Mouse (Mus musculus): ENCODE results near the gene Lrrc61. TPM values are rescaled to one million over a fixed set of nuclear protein-coding genes. Genes with fewer than 3 reads are reported as not detected.

The Lrrc61 gene
- polyA plus RNA-seq, 1 experiment, result 22.7 TPM

GRCm38 (mm10) chr6:48566312-48566711, 11.7 kb downstream of the Lrrc61 start:
- Histone ChIP-seq H3K27ac (ENCODE audit: insufficient read depth, low read length) (no peak overlapping the region), H3K4me1 (ENCODE audit: control insufficient read depth, insufficient read depth, low read length) (no peaks in the 10 kb centered on the region; the same call in 1 of the 2 replicates), H3K4me3 (ENCODE audit: insufficient read depth, low read length) (no peak overlapping the region)
- no peak for TF ChIP-seq CTCF (IDR thresholded peaks at IDR 0.05; ENCODE audit: extremely low read depth, insufficient read depth, low read length)
- no peak for TF ChIP-seq POLR2A (IDR thresholded peaks at IDR 0.05; ENCODE audit: extremely low read depth, insufficient read depth, low read length)

- TF ChIP-seq CTCF (IDR thresholded peaks at IDR 0.05; ENCODE audit: extremely low read depth, insufficient read depth, low read length) (no peak), POLR2A (IDR thresholded peaks at IDR 0.05; ENCODE audit: extremely low read depth, insufficient read depth, low read length) (no peak)
- Histone ChIP-seq H3K27ac (ENCODE audit: insufficient read depth, low read length) (no peak overlapping the region), H3K4me1 (ENCODE audit: control insufficient read depth, insufficient read depth, low read length) (no peaks in the 10 kb centered on the region; the same call in 1 of the 2 replicates), H3K4me3 (ENCODE audit: insufficient read depth, low read length) (no peak overlapping the region)
Measured at GRCm38 (mm10) chr6:48568036-48568984, 13.7 kb downstream of the Lrrc61 start.

GRCm38 (mm10) chr6:48569065-48569807, 14.6 kb downstream of the Lrrc61 start:
- H3K4me1 ChIP-seq (ENCODE audit: control insufficient read depth, insufficient read depth, low read length), result no peaks in the 10 kb centered on the region; the same call in 1 of the 2 replicates

GRCm38 (mm10) chr6:48572014-48572413, 17.4 kb downstream of the Lrrc61 start:
- no peaks in the 10 kb centered on the region for H3K4me1 ChIP-seq (ENCODE audit: control insufficient read depth, insufficient read depth, low read length)
- no peak overlapping the region for H3K4me3 ChIP-seq (ENCODE audit: insufficient read depth, low read length)
- TF ChIP-seq POLR2A (IDR thresholded peaks at IDR 0.05; ENCODE audit: extremely low read depth, insufficient read depth, low read length) (no peak), CTCF (IDR thresholded peaks at IDR 0.05; ENCODE audit: extremely low read depth, insufficient read depth, low read length) (no peak)
- H3K27ac ChIP-seq (ENCODE audit: insufficient read depth, low read length), result no peak overlapping the region; the same call in 1 of the 2 replicates

More at GRCm38 (mm10) chr6:48569065-48569807, 14.6 kb downstream of the Lrrc61 start:
- Histone ChIP-seq H3K27ac (ENCODE audit: insufficient read depth, low read length) (no peak overlapping the region), H3K4me3 (ENCODE audit: insufficient read depth, low read length) (no peak overlapping the region)
- no peak for TF ChIP-seq CTCF (IDR thresholded peaks at IDR 0.05; ENCODE audit: extremely low read depth, insufficient read depth, low read length)
- TF ChIP-seq POLR2A (IDR thresholded peaks at IDR 0.05; ENCODE audit: extremely low read depth, insufficient read depth, low read length), result no peak

- TF ChIP-seq CTCF (IDR thresholded peaks at IDR 0.05; ENCODE audit: extremely low read depth, insufficient read depth, low read length) (no peak), POLR2A (IDR thresholded peaks at IDR 0.05; ENCODE audit: extremely low read depth, insufficient read depth, low read length) (no peak)
- Histone ChIP-seq H3K27ac (ENCODE audit: insufficient read depth, low read length) (no peak within 1 kb of the TSS; the same call in 1 of the 2 replicates), H3K4me3 (ENCODE audit: insufficient read depth, low read length) (no peak within 1 kb of the TSS), H3K4me1 (ENCODE audit: control insufficient read depth, insufficient read depth, low read length) (no peaks in the 10 kb centered on the region)
Measured at GRCm38 (mm10) chr6:48572572-48573061, 18.0 kb downstream of the Lrrc61 start, which contains the start of gene Rarres2. TSS of gene Rarres2 (minus strand) at chr6:48572789.

GRCm38 (mm10) chr6:48573280-48573679, 18.7 kb downstream of the Lrrc61 start:
- TF ChIP-seq CTCF (IDR thresholded peaks at IDR 0.05; ENCODE audit: extremely low read depth, insufficient read depth, low read length), result no peak
- no peak for TF ChIP-seq POLR2A (IDR thresholded peaks at IDR 0.05; ENCODE audit: extremely low read depth, insufficient read depth, low read length)
- Histone ChIP-seq H3K4me1 (ENCODE audit: control insufficient read depth, insufficient read depth, low read length) (no peaks in the 10 kb centered on the region), H3K4me3 (ENCODE audit: insufficient read depth, low read length) (no peak overlapping the region), H3K27ac (ENCODE audit: insufficient read depth, low read length) (no peak overlapping the region)

GRCm38 (mm10) chr6:48573981-48574380, 19.4 kb downstream of the Lrrc61 start:
- Histone ChIP-seq H3K4me3 (ENCODE audit: insufficient read depth, low read length) (no peak overlapping the region), H3K27ac (ENCODE audit: insufficient read depth, low read length) (no peak overlapping the region), H3K4me1 (ENCODE audit: control insufficient read depth, insufficient read depth, low read length) (no peaks in the 10 kb centered on the region)
- TF ChIP-seq POLR2A (IDR thresholded peaks at IDR 0.05; ENCODE audit: extremely low read depth, insufficient read depth, low read length) (no peak), CTCF (IDR thresholded peaks at IDR 0.05; ENCODE audit: extremely low read depth, insufficient read depth, low read length) (no peak)

GRCm38 (mm10) chr6:48578736-48579135, 24.1 kb downstream of the Lrrc61 start:
- H3K27ac ChIP-seq (ENCODE audit: insufficient read depth, low read length), result no peak overlapping the region
- H3K4me3 ChIP-seq (ENCODE audit: insufficient read depth, low read length), result no peak overlapping the region
- TF ChIP-seq CTCF (IDR thresholded peaks at IDR 0.05; ENCODE audit: extremely low read depth, insufficient read depth, low read length) (no peak), POLR2A (IDR thresholded peaks at IDR 0.05; ENCODE audit: extremely low read depth, insufficient read depth, low read length) (no peak)
- H3K4me1 ChIP-seq (ENCODE audit: control insufficient read depth, insufficient read depth, low read length), result no peaks in the 10 kb centered on the region

- no peaks in the 10 kb centered on the region for H3K4me1 ChIP-seq (ENCODE audit: control insufficient read depth, insufficient read depth, low read length)
- no peak overlapping the region for H3K27ac ChIP-seq (ENCODE audit: insufficient read depth, low read length)
- no peak for TF ChIP-seq POLR2A (IDR thresholded peaks at IDR 0.05; ENCODE audit: extremely low read depth, insufficient read depth, low read length)
- no peak for TF ChIP-seq CTCF (IDR thresholded peaks at IDR 0.05; ENCODE audit: extremely low read depth, insufficient read depth, low read length)
- no peak overlapping the region for H3K4me3 ChIP-seq (ENCODE audit: insufficient read depth, low read length)
Measured at GRCm38 (mm10) chr6:48579215-48579648, 24.6 kb downstream of the Lrrc61 start.

All from cortical plate, adult 2 months (tissue).